Mouse (Mus musculus) induced T-regulatory cell, adult 2 months (primary cell): Measurements from ENCODE around the gene Tekt5.

ENCODE experiments used
- DNase-seq: peaks from one replicate; pipeline ENCODE4 v3.0.0-alpha.2; 2012; ENCODE audit warnings: low read depth

The Tekt5 gene

DNA sequence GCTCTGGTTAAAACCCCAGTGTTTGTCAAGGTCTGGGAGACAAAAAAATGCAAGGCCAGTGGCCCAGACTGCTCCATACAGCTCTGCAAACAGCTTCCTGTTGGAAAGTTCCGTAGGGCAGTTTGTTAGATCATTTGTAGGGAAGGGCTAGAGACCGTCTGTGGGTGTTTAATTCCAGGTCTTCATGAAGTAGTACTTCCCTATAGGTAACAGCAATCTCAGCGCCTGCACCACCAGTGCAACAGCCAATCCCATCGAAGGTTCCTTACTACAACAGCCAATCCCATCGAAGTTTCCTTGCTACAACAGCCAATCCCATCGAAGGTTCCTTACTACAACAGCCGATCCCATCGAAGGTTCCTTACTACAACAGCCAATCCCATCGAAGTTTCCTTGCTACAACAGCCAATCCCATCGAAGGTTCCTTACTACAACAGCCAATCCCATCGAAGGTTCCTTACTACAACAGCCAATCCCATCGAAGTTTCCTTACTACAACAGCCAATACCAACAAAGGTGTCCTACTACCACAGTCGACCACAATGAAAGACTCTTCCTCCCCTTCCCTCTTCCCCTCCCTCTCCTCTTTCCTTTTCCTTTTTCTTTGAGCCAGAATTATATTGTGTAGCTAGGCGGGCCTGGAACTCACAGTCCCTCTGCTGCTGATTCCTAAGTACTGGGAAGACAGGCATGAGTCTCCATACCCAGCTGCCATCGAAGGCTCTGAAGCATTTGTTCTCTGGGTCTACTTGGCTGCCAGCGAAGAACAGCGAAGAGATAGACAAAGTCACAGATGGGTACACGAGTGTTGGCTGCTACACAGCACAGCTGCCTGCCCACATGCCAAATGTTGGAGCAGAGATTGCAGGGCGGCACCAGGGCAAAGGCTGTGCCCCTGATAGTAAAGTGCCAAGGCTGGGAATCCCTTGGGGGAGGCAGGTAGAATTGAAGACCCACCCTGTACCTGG is 58.6 kb downstream of the Tekt5 start:
- no peak for DNase-seq

DNA sequence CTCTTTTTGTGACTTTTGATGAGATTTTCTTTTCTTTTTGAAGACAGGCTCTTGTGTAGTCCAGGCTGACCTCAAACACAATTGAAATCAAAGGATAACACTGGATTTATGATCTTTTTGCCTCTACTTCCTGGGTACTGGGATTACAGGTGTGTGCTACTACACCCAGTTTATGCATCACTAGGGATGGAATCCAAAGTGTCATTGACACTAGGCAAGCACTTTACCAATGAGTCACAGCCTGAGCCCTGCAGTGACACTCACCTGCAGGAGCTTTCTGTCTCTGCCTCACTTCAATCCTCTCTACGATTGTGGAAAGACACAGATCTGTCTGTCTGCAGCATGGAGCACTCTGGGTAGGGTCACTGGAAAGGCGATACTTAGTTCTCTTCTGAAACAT is 59.3 kb downstream of the Tekt5 start:
- no peak for DNase-seq

DNA sequence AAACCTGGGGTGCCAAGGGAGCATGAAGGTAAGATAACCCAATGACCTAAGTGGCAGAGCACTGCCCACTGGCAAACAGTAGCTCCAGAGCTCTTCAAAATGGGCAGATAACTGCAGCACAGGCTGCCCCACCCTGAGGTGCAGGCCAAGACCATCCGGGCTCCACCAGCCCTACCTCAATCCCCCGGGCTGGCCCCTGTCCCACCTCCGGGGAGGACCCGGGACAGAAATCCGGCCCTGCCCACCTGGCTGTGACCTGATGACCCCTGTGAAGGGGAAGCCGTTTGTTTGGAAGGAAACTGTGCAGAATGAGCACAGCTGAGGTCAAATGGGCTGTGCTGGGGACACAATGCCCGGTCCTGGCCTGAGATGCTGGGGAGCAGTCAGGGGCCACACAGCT is 62.6 kb downstream of the Tekt5 start:
- no peak for DNase-seq

DNA sequence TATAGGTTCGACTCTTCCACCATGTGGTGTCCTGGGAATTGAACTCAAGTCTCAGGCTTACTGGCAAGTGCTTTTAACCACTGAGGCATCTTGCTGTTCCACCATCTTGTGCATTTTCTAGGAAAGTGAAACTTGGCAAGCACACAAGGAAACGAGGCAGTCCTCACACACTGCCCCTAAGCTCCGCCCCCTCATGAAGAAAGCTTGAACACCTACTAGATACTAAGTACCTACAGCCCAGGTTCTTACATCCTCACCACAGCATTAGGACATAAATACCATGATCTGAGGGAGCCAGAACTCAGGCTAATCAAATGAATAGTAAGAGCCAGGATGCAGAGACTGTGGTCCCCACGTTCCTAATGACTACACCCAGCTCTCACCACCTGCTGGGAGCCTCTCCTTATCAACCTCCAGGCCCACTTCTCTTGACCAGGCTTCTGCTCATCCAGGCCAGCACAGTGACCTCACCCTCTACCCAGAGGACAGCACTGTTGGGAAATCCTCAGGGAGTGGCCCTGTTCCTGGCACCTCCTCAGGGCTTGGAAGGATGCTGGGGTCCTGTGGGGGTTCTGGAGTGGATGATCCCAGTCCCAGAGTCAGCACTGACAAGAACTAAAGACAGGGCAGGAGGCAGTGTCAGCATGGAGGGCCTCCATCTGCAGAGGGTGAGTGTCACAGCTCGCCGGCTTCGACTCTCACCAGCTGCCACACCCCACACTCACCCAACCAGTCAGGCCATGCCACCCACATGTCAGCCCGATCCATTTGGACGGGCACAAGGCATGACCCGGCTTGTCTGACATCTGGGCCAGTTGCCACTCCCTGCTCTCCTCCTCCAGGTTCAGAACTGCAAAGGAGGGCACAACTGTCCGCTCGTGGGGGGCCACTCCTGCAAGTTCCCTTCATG is 64.4 kb downstream of the Tekt5 start:
- no peak for DNase-seq

DNA sequence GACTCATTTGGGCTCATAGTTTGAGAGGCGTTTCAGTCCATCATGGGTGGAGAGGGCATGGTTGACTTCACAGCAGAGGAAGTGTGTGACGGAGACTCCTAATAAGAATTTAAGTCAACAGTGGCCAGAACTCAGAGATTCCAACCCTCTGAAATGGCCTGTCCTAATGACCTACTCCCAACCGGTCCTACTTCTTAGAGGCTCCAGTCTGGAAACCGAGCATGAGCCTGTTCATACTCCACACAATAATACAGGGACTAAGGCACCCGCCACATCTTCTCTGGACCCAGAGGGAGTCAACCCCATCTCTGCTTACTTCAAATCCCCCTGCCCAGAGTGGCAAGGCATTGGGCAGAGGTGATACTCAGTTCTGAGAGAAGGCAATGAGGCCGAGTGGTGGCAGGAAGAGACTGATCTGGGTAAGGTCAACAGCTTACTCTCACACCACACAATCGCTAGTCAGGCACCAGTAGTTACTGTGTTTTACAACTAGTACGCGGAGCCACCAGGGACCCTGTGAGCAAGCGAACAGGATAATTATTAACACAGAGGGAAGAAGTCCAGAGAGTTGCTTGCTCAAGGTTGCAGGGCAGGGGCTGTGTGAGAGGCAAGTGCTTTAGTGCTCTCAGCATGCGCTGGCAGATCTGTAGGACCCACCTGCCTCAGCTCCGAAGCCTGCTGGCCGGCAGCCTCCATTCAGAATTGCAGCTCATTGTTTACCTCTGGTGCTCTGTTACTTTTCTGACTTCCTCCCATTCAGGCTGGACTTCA is 67.5 kb downstream of the Tekt5 start:
- no peak for DNase-seq

DNA sequence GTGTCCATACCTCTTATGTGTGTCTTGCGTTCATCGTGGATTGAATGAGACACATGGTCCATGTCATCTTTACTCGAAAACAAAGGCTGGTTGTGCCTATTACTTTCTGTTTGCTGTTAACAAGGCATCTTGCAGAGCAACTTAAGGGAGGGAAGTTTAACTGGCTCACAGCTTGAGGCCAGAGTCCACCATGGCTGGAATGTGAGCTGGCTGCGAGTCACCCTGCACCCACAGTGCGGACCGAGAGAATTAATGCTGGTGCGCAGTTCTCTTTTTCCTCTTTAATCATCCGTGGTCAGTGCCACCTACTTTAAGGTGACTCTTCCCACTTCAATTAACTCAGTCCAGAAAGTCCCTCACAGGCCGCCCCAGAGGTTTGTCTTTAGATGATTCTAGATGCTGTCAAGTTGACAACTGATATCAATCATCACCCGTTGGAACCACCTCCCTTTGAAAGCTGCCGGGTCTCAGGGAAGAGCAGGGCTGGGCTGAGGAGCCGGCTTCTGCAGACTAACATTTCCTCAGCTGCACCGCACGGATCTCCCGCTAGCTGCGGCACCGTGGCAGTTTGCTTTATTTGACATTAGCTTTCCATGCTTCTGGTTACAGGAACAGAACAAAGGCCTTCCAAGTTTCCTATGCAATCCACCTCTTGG is 75.2 kb downstream of the Tekt5 start:
- no peak for DNase-seq

DNA sequence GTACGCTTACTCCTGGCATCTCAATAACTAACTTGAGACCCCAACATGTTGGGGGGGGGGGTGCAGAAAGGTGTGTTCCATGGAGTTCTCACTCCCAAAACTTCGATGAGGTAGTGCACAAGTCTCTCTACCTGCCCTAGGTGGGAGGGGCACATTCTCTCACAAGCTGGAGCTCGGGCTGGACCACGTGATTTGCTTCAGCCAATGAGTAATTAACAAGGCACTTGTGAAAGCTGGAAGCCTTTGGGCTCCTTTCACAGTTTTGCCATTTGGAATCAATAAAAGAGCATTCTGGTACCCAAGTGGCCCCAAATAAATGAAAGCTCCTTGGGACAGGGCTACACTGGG is 78.1 kb downstream of the Tekt5 start:
- no peak for DNase-seq

DNA sequence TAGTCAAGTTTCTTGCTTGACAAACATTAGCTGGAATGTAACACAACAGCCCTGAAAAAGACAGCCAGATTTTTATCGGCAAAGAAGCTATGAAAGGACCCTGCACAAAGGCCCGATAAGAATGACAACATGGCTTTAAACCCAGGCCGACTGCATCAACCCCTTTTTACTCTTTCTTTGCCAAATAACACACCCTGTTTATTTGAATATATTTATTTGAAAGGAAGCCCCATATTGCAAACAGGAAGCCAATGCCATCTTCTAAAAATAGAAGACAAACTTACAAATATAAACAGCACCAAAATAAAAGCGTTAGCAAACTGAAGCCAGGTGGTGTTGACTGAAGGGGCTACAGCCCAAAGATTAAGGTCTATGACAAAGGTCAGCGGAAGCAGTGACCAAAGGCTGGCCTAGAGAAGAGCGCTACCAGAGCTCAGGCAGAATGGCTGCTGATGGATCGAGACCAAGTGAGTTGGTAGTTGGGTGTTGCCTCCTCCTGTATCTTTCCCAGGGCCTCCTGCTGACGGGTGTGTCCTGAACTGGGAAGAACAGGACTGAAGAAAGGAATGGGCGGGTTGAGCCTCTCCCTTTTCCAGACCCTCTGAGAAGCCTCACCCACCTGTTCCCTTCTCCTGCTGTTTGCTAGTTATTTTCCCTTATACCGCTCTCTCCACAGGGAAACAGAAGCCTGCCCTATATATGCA is 78.6 kb downstream of the Tekt5 start:
- no peak for DNase-seq

DNA sequence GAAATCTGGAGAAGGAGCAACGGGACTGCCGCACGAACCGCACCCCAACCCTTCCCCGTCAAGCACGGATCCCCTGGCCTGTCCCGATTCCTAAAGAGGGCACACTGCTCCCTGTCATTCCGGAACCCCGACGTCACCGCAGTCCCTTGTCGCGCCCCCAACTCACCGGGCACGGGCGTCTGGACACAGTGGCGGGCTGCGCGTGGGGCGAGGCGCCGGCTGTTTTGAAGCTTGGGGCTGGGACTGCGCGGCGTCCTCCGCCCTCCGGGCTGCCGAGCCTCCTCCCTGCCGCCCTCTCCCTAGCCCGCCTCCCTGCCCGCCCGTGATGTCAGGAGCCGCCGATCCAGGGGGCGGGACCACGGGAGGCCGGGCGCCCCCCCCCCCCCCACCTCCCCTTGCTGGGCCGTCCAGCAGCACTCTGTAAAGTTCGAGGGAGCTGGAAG is 81.6 kb downstream of the Tekt5 start, which contains the start of gene Emp2:
TSS of gene Emp2 (minus strand) at position 323 of the 443 bp plus-strand sequence.
- DNase-seq = no peak

DNA sequence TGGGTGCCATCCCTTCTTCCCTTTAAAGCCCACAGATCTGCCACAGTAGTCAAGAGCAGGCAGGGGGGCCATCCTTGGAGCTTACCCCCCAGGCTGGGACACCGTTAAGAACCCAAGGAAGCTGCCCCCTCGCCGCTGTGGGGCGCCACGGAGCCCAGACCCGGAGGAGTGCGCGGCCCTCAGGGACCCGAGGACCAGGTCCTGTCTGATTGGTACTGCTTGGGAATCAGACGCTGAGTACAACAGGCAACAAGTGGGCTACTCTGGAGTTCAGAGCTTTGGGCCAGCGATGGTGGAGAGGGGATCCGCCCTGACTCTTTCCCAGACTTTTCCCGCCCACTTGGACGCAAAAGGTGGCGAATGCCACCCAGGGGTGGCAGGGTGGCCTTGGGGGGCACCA is 82.1 kb downstream of the Tekt5 start:
- DNase-seq = no peak

DNA sequence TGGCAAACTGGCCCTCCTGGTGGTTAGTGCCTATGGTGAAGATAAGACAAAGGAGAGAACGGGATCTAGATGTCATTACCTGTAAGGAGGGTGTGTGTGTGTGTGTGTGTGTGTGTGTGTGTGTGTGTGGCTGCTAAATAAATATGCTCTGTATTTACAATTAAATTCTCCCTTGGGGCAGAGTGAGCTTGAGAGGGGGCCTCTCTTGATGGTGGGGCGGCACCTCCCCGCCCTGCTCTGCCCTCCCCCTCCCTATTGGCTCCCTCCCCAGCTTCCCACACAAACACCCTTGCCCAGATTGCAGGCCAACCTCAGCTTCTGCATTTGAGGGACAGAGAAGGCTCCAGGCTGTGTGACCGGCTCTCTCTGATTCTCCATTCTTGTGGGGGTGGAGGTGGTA is 83.3 kb downstream of the Tekt5 start:
- no peak for DNase-seq

DNA sequence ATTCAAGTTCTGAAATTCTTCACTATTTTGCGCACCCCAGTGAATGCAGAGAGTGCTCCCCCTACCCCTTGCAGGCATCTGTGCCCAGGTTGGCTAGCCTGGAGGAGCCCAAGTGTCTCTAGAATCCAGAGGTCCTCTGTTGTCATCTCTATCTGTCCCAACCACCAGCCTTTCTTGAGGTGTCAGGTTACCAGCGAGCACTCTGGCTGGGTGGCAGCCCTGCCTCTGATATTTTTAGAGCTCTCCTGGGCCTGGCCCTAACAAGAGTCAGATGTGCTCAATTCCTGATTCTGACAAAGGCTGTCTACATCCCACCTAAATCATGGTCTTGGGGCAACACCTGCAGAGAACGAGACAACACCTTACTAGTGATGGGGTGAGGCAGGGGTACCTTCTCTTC is 84.2 kb downstream of the Tekt5 start:
- DNase-seq = no peak

DNA sequence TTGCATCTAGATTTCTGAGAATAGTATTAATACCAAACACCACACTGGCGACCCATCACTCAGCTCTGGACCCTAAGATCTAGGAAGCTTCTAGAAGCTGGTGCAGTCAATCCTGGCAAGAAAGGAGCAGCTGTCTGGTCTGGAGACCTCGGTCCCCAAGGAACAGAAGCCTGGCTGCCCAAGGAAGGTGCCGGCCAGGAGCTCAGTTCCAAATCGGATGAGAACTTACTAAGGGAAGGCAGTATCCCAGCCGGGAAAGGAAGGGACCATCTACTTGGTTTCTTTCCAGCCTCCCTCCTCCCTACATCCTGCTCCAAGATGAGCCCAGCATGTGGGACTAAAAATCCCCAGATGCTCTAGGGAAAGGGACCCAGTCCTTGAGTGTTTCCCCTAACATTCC is 84.8 kb downstream of the Tekt5 start:
- no peak for DNase-seq
